Mouse (Mus musculus) stomach, postnatal 0 days (tissue): ENCODE results near the gene Abcc4. TPM values are rescaled to one million over a fixed set of nuclear protein-coding genes. Genes with fewer than 3 reads are reported as not detected.

ENCODE experiments used
- ATAC-seq: fragments of 200-750 bp; cut with Nextera tagmentation; 2 replicates; pipeline ENCODE4 v1.8.0; 2017; ENCODE audit not compliant: low FRiP score, low TSS enrichment
- DNase-seq: peaks from one replicate; pipeline ENCODE4 v3.0.0-alpha.2; 2016; ENCODE audit warnings: low spot score
- H3K27ac ChIP-seq: fragments of 300-500 bp; sonication (generic); replicated peaks from 2 replicates; pipeline ENCODE4 v1.5.1; 2014; ENCODE audit warnings: mild to moderate bottlenecking, control low read depth
- H3K27me3 ChIP-seq: fragments of 300-500 bp; sonication (generic); 2 replicates; pipeline ENCODE4 v1.6.1; 2014; ENCODE audit warnings: low read length; ENCODE audit not compliant: control insufficient read depth, insufficient read depth
- H3K36me3 ChIP-seq: fragments of 300-500 bp; sonication (generic); 2 replicates; pipeline ENCODE4 v1.6.1; 2014; ENCODE audit warnings: low read length, mixed read lengths; ENCODE audit not compliant: control insufficient read depth, insufficient read depth
- H3K4me1 ChIP-seq: fragments of 300-500 bp; sonication (generic); replicated peaks from 2 replicates; pipeline ENCODE4 v1.6.1; 2014; ENCODE audit warnings: antibody characterized with exemption; ENCODE audit not compliant: control insufficient read depth, insufficient read depth
- H3K4me2 ChIP-seq: fragments of 300-500 bp; sonication (generic); replicated peaks from 2 replicates; pipeline ENCODE4 v1.6.1; 2014; ENCODE audit warnings: low read depth, mild to moderate bottlenecking, control low read depth, moderate library complexity
- H3K4me3 ChIP-seq: fragments of 300-500 bp; sonication (generic); 2 replicates; pipeline ENCODE4 v1.5.1; 2014; ENCODE audit warnings: low read depth, low read length, control low read depth
- H3K9ac ChIP-seq: fragments of 300-500 bp; sonication (generic); 2 replicates; pipeline ENCODE4 v1.6.1; 2014; ENCODE audit warnings: mild to moderate bottlenecking, low read length, control low read depth, mixed read lengths
- H3K9me3 ChIP-seq: fragments of 300-500 bp; sonication (generic); 2 replicates; pipeline ENCODE4 v1.6.1; 2016; ENCODE audit warnings: low read length; ENCODE audit not compliant: control insufficient read depth
- CTCF ChIP-seq: IDR thresholded peaks from 2 replicates; pipeline ENCODE4 v1.5.1; 2016; ENCODE audit warnings: antibody characterized with exemption, low read depth, mild to moderate bottlenecking, moderate library complexity
- EP300 ChIP-seq: optimal IDR thresholded peaks from 2 replicates; pipeline ENCODE3; 2016; ENCODE audit warnings: antibody characterized with exemption
- WGBS: fragments of 180-500 bp; shearing (Covaris S2); extraction: QIAGEN DNeasy Blood & Tissue Kit; methylation state at CpG from one replicate; pipeline ENCODE4 v1.1.7; 2014; 5-methylcytosine and 5-hydroxymethylcytosine counted together
- polyA plus RNA-seq: library from polyadenylated mRNA; unstranded; fragments of >200 nt; fragmentation: Nextera tagmentation; extraction: Ambion mirVana; gene quantifications from 2 replicates; pipeline ENCODE4 v1.2.1, GENCODE M21; 2015

Gene Abcc4
- polyA plus RNA-seq, 1 experiment from 2014 or later = 1.9 TPM

GRCm38 (mm10) chr14:118452572-118452971 lies 253.4 kb downstream of the Abcc4 start:
- Histone ChIP-seq H3K4me2 (no peak overlapping the region), H3K9ac (no peak overlapping the region), H3K4me3 (no peak overlapping the region), H3K9me3 (no peaks in the 10 kb centered on the region), H3K27ac (no peak overlapping the region), H3K4me1 (no peaks in the 10 kb centered on the region), H3K36me3 (no peaks in the 10 kb centered on the region), H3K27me3 (no peaks in the 10 kb centered on the region)
- WGBS = 39% methylated on average over 4 of the region's 4 CpGs
- DNase-seq = no peak
- TF ChIP-seq CTCF (no peak), EP300 (no peak)
- no peak for ATAC-seq

DNA sequence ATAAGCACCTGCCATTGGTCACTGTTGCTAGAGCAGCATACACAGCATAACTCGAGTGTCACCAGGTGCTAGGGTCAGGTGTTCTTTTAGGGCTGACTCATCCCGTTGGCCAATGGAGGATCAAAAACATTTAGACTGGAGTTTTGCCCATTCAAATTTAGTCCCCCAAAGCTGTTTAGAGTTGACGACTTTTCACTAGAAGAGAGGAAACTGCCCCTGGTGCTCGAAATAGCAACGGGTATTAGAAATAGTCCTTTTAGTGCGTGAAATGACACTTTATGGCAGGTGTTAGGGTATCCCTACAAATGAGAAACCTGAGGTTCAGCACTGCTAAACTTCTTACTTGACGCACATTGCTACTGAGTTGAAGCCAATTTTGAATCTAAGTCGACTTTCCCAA lies 265.9 kb downstream of the Abcc4 start:
- Histone ChIP-seq H3K4me1 (0 out of 2 replicates have a peak, but pooled peaks cover 2% of the 10 kb centered on the region), H3K4me3 (no peak overlapping the region), H3K9ac (no peak overlapping the region), H3K4me2 (no peak overlapping the region), H3K27ac (no peak overlapping the region), H3K36me3 (no peaks in the 10 kb centered on the region), H3K27me3 (peaks cover 5% of the 10 kb centered on the region; the same call in 1 of the 2 replicates), H3K9me3 (no peaks in the 10 kb centered on the region)
- DNase-seq (no peak), ATAC-seq (no peak)
- 78% methylated on average over 8 of the region's 8 CpGs for WGBS
- no peak for TF ChIP-seq CTCF
- no peak for TF ChIP-seq EP300

DNA sequence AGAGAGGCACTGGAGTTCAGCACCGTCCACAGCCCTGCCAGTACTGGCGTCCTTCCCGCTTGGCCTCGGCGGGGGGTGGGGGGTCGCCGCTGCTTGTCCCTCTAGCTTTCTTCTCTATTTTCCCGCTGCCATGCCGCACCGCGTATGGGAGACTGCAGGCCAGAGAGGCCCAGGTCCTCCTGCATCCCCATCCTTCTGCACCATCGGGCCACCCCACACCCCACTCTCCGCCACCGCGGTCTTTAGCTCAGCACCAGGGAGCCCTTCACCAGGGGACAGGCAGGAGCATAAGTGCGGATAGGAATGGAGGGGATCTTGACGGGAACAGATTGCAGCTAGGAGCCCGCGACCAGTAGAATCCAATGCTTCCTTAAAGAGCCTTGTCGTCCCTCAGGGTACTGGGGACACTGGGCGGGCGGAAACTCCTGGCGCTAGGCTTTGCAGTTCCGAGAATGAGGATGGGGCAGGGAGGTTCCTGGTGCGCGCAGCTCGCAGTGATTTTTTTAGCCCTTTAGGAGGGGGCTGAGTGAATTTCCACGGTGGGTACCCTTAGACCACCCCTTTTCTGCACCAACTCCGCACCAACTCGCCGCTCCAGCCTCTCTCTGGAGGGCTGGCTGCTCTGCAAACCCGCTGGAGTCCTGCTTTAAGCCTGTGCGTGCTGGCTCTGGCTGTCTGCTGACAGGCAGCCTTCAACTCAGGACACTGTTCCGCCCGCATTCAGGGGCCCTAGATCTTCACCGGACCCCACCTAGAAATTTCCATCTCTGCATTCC lies 268.7 kb downstream of the Abcc4 start:
- peak overlapping the region; percentile 50 for H3K9ac ChIP-seq
- H3K9me3 ChIP-seq = no peaks in the 10 kb centered on the region
- peak; percentile 59 for DNase-seq
- H3K4me3 ChIP-seq = peak overlapping the region; percentile 46
- no peak overlapping the region for H3K27ac ChIP-seq
- ATAC-seq = peak; percentile 58
- WGBS = 1% methylated on average over 36 of the region's 36 CpGs
- H3K4me2 ChIP-seq = peak overlapping the region; percentile 78
- peaks cover 5% of the 10 kb centered on the region; the same call in 1 of the 2 replicates for H3K27me3 ChIP-seq
- H3K36me3 ChIP-seq = no peaks in the 10 kb centered on the region
- TF ChIP-seq EP300 (no peak), CTCF (no peak)
- H3K4me1 ChIP-seq = 0 out of 2 replicates have a peak, but pooled peaks cover 2% of the 10 kb centered on the region

DNA sequence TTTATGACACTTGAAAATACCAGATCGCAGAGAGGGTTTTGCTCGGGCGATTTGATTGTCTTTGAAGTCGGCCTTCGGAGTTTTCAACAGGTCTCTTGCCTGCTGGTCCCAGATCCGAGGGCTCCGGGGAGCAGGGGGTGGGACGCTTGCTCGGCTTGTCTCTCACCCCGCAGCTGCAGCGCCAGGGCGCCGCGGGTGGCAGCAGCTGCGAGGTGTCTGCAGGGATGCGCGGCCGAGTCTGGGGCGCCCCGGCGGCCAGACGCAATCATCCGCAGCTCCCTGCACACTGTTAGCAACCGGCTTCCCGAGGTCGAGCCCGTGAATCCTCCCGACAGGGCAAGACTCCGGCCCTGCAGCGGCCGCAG lies 269.2 kb downstream of the Abcc4 start:
- H3K9me3 ChIP-seq = no peaks in the 10 kb centered on the region
- no peaks in the 10 kb centered on the region for H3K36me3 ChIP-seq
- peaks cover 5% of the 10 kb centered on the region; the same call in 1 of the 2 replicates for H3K27me3 ChIP-seq
- DNase-seq (no peak), ATAC-seq (peak; percentile 72)
- WGBS = 0% methylated on average over 24 of the region's 31 CpGs
- H3K27ac ChIP-seq = no peak overlapping the region
- H3K9ac ChIP-seq = peak overlapping the region; percentile 50
- H3K4me1 ChIP-seq = 0 out of 2 replicates have a peak, but pooled peaks cover 2% of the 10 kb centered on the region
- TF ChIP-seq EP300 (no peak), CTCF (peak; percentile 48)
- H3K4me2 ChIP-seq = peak overlapping the region; percentile 78
- peak overlapping the region; percentile 46 for H3K4me3 ChIP-seq

- no peak for ATAC-seq
- Histone ChIP-seq H3K9me3 (no peaks in the 10 kb centered on the region), H3K9ac (no peak overlapping the region), H3K27ac (no peak overlapping the region), H3K36me3 (no peaks in the 10 kb centered on the region), H3K27me3 (peaks cover 5% of the 10 kb centered on the region; the same call in 1 of the 2 replicates), H3K4me1 (0 out of 2 replicates have a peak, but pooled peaks cover 2% of the 10 kb centered on the region), H3K4me3 (no peak overlapping the region), H3K4me2 (no peak overlapping the region)
- 40% methylated on average over 12 of the region's 12 CpGs for WGBS
- no peak for TF ChIP-seq CTCF
- TF ChIP-seq EP300 = no peak
- no peak for DNase-seq
Observed at GRCm38 (mm10) chr14:118435676-118436330, 270.2 kb downstream of the Abcc4 start.

DNA sequence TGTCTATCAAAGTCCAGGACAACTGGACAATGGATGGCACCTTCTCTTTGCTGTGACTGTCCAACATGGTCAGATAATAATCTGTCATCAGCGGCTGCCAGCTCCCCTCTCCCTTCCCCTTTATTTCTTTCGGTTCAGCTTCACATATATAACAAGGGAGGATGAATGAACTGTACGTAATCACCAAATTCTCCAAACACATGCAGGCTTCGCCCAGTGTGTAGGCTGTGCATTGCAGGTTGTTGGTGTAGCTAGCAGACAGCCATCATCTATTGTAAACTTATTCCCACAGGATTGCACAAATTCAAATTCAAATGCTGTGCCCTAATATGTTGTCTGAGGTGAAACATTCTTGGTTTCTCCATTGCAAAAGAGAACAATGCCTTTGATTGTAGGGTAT lies 271.2 kb downstream of the Abcc4 start:
- no peak overlapping the region for H3K27ac ChIP-seq
- TF ChIP-seq EP300 (no peak), CTCF (no peak)
- H3K4me2 ChIP-seq = no peak overlapping the region
- no peak overlapping the region for H3K4me3 ChIP-seq
- 68% methylated on average over 4 of the region's 4 CpGs for WGBS
- H3K4me1 ChIP-seq = 0 out of 2 replicates have a peak, but pooled peaks cover 2% of the 10 kb centered on the region
- peaks cover 5% of the 10 kb centered on the region; the same call in 1 of the 2 replicates for H3K27me3 ChIP-seq
- H3K9ac ChIP-seq = no peak overlapping the region
- H3K36me3 ChIP-seq = no peaks in the 10 kb centered on the region
- DNase-seq (no peak), ATAC-seq (no peak)
- no peaks in the 10 kb centered on the region for H3K9me3 ChIP-seq
